Mouse (Mus musculus) retina, embryonic 14.5 days (tissue): ENCODE results near the gene Pcgf2.
A peak's percentile ranks its signal among the peaks of the same experiment; 100 is the strongest.

Experiments
- DNase-seq: peaks from one replicate; pipeline ENCODE4 v3.0.0-alpha.2; 2015; ENCODE audit warnings: low spot score

Pcgf2 gene

GRCm38 (mm10) chr11:97695712-97696401 lies 4.4 kb downstream of the Pcgf2 start:
- no peak for DNase-seq

GRCm38 (mm10) chr11:97694921-97695711 lies 5.2 kb downstream of the Pcgf2 start:
- DNase-seq, result no peak

- no peak for DNase-seq
These were observed 5.9 kb downstream of the Pcgf2 start for GRCm38 (mm10) chr11:97694435-97694834.

- DNase-seq, result peak; percentile 90
These were observed 10.4 kb downstream of the Pcgf2 start for GRCm38 (mm10) chr11:97689861-97690260.

GRCm38 (mm10) chr11:97687061-97687460 lies 13.2 kb downstream of the Pcgf2 start:
- no peak for DNase-seq

- no peak for DNase-seq
These were observed 13.9 kb downstream of the Pcgf2 start for GRCm38 (mm10) chr11:97686322-97686908.

GRCm38 (mm10) chr11:97685613-97686321 lies 14.5 kb downstream of the Pcgf2 start, which contains the start of gene Cisd3:
Cisd3 (plus strand) TSS chr11:97685826.
- DNase-seq, result peak; percentile 83

GRCm38 (mm10) chr11:97684766-97685165 lies 15.5 kb downstream of the Pcgf2 start:
- no peak for DNase-seq

GRCm38 (mm10) chr11:97684063-97684680 lies 16.1 kb downstream of the Pcgf2 start:
- no peak for DNase-seq

- no peak for DNase-seq
These were observed 17.7 kb downstream of the Pcgf2 start for GRCm38 (mm10) chr11:97682504-97683055.

- no peak for DNase-seq
These were observed 19.9 kb downstream of the Pcgf2 start for GRCm38 (mm10) chr11:97680430-97680829.

- no peak for DNase-seq
These were observed 22.0 kb downstream of the Pcgf2 start for GRCm38 (mm10) chr11:97678301-97678700.

- peak; percentile 45 for DNase-seq
These were observed 22.5 kb downstream of the Pcgf2 start for GRCm38 (mm10) chr11:97677842-97678241.

GRCm38 (mm10) chr11:97677381-97677780 lies 22.9 kb downstream of the Pcgf2 start:
- DNase-seq, result no peak

- no peak for DNase-seq
These were observed 24.1 kb downstream of the Pcgf2 start for GRCm38 (mm10) chr11:97676050-97676754.

GRCm38 (mm10) chr11:97673148-97673547 lies 27.1 kb downstream of the Pcgf2 start:
- DNase-seq, result no peak

GRCm38 (mm10) chr11:97671177-97671527 lies 29.1 kb downstream of the Pcgf2 start:
- DNase-seq, result no peak

- DNase-seq, result no peak
These were observed 29.8 kb downstream of the Pcgf2 start for GRCm38 (mm10) chr11:97670234-97671176.

GRCm38 (mm10) chr11:97669829-97670228 lies 30.5 kb downstream of the Pcgf2 start:
- peak; percentile 69 for DNase-seq

- no peak for DNase-seq
These were observed 31.0 kb downstream of the Pcgf2 start for GRCm38 (mm10) chr11:97669268-97669667.
